Mouse (Mus musculus) lung, postnatal 0 days (tissue): ENCODE data around the gene C3. TPM values are rescaled to one million over a fixed set of nuclear protein-coding genes. Genes with fewer than 3 reads are reported as not detected.

ENCODE experiments used
- ATAC-seq: fragments of 200-750 bp; cut with Nextera tagmentation; 2 replicates; pipeline ENCODE4 v1.8.0; 2017; ENCODE audit warnings: moderate library complexity
- DNase-seq: peaks from one replicate; pipeline ENCODE4 v3.0.0-alpha.2; 2016; ENCODE audit warnings: low spot score
- H3K27ac ChIP-seq: fragments of 300-500 bp; sonication (generic); 2 replicates; pipeline ENCODE4 v1.5.1; 2014; ENCODE audit warnings: antibody characterized with exemption, mild to moderate bottlenecking, low read length, mixed read lengths
- H3K27me3 ChIP-seq: fragments of 300-500 bp; sonication (generic); replicated peaks from 2 replicates; pipeline ENCODE4 v1.6.1; 2014; ENCODE audit warnings: low read length, mixed read lengths; ENCODE audit not compliant: insufficient read depth
- H3K36me3 ChIP-seq: fragments of 300-500 bp; sonication (generic); 2 replicates; pipeline ENCODE4 v1.6.1; 2014; ENCODE audit warnings: low read length, mixed read lengths; ENCODE audit not compliant: insufficient read depth
- H3K4me1 ChIP-seq: fragments of 300-500 bp; sonication (generic); 2 replicates; pipeline ENCODE4 v1.6.1; 2014; ENCODE audit warnings: antibody characterized with exemption, low read depth, low read length, mixed read lengths; ENCODE audit not compliant: insufficient read depth
- H3K4me2 ChIP-seq: fragments of 300-500 bp; sonication (generic); replicated peaks from 2 replicates; pipeline ENCODE4 v1.6.1; 2014; ENCODE audit warnings: low read depth, mild to moderate bottlenecking, low read length, moderate library complexity, mixed read lengths
- H3K4me3 ChIP-seq: fragments of 300-500 bp; sonication (generic); 2 replicates; pipeline ENCODE4 v1.5.1; 2014; ENCODE audit warnings: low read depth, low read length
- H3K9ac ChIP-seq: fragments of 300-500 bp; sonication (generic); replicated peaks from 2 replicates; pipeline ENCODE4 v1.6.1; 2014; ENCODE audit warnings: low read depth, mild to moderate bottlenecking
- H3K9me3 ChIP-seq: fragments of 300-500 bp; sonication (generic); 2 replicates; pipeline ENCODE4 v1.6.1; 2016; ENCODE audit warnings: low read length, mixed read lengths
- CTCF ChIP-seq: IDR thresholded peaks from 2 replicates; pipeline ENCODE4 v1.5.1; 2016; ENCODE audit warnings: antibody characterized with exemption, mild to moderate bottlenecking
- EP300 ChIP-seq: IDR thresholded peaks from 2 replicates; pipeline ENCODE4 v1.6.1; 2016; ENCODE audit warnings: antibody characterized with exemption, mild to moderate bottlenecking, control low read depth
- WGBS: fragments of 180-500 bp; shearing (Covaris S2); extraction: QIAGEN DNeasy Blood & Tissue Kit; methylation state at CpG from one replicate; pipeline ENCODE4 v1.1.7; 2014; 5-methylcytosine and 5-hydroxymethylcytosine counted together
- polyA plus RNA-seq: library from polyadenylated mRNA; unstranded; fragments of >200 nt; fragmentation: Nextera tagmentation; extraction: Ambion mirVana; gene quantifications from 2 replicates; pipeline ENCODE4 v1.2.1, GENCODE M21; 2015

C3 gene
- polyA plus RNA-seq, 1 experiment from 2014 or later, result 55.0 TPM

DNA sequence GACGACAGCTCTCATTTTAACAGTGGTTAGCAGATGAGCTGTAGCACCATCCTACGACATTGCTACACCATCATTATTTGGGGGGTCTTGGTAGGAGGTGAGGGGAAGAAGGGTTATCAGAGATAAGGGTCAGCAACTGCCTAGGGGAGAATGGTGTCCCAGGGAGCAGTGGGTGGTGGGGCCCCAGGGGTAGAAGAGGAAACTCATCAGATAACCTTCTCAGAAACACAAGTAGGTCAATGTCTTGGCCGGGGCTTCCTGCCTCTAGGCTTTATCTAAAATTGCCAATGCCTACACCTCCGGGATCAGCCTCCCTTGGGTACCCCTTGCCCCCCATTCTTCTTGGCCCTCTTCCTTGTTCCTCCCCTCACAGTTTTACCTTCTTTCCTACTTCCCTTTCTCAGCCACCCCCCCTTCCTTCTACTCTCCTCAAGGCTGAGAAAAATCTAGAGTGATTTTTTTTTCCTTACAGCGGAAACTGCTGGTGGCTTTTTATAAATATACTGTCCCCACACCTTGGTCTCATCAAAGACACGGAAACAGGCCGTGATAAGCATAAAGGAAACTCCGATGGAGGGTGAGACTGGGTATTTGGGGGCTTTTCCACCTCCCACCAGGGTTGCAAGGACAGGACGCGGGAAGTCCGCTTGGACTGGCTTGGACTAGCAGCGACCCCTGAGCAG lies 39.3 kb downstream of the C3 start:
- 55% methylated on average over 12 of the region's 12 CpGs for WGBS

DNA sequence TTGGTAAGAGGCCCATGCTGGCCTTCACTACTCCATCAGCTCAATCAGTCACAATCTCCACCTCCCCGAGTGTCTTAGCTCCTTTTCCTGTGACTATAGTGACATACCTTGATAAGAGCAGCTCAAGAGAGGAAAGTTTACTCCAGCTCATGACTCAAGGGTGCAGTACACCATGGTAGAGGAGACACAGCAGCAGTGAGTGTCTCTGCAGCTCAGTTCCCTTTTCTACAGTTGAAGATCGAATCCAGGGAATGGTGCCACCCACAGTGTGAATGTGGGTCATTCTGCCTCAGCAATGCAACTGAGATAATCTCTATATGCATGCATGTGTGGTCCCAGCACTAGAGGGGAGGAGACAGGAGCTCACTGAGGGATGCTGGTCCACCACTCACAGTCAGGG lies 42.3 kb downstream of the C3 start:
- Histone ChIP-seq H3K9me3 (no peaks in the 10 kb centered on the region), H3K4me3 (no peak overlapping the region), H3K27me3 (no peaks in the 10 kb centered on the region), H3K9ac (no peak overlapping the region), H3K27ac (no peak overlapping the region), H3K4me1 (no peaks in the 10 kb centered on the region), H3K36me3 (no peaks in the 10 kb centered on the region), H3K4me2 (no peak overlapping the region)
- 45% methylated on average over 2 of the region's 2 CpGs for WGBS
- TF ChIP-seq EP300, result no peak
- no peak for TF ChIP-seq CTCF
- DNase-seq (no peak), ATAC-seq (no peak)

More for the DNA sequence above, 39.3 kb downstream of the C3 start:
- Histone ChIP-seq H3K4me3 (no peak overlapping the region), H3K36me3 (no peaks in the 10 kb centered on the region), H3K27me3 (no peaks in the 10 kb centered on the region), H3K27ac (no peak overlapping the region), H3K9ac (no peak overlapping the region), H3K4me1 (no peaks in the 10 kb centered on the region), H3K9me3 (no peaks in the 10 kb centered on the region), H3K4me2 (no peak overlapping the region)
- no peak for TF ChIP-seq EP300
- DNase-seq (no peak), ATAC-seq (no peak)

DNA sequence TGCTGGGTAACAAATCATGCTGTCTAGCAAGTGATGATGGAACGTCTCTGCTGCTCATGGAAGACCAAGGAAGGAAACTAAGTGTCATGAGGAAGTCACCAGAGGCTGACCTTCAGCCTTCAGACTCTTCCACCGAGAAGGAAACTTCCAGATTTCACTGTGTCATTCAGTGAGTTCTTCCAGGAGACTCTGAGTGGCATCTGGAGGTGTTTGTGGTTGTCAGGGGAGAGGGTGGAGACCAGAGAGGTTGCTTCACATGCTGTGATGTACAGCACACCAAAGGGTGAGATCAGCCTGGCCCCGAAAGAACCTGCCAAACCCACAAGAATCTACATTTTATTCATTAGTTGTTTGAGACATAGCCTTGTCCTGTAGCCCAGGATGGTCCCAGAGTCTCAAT lies 45.1 kb downstream of the C3 start:
- Histone ChIP-seq H3K9me3 (no peaks in the 10 kb centered on the region), H3K27me3 (no peaks in the 10 kb centered on the region), H3K36me3 (no peaks in the 10 kb centered on the region), H3K27ac (no peak overlapping the region), H3K4me3 (no peak overlapping the region), H3K9ac (no peak overlapping the region), H3K4me2 (no peak overlapping the region), H3K4me1 (no peaks in the 10 kb centered on the region)
- TF ChIP-seq CTCF, result no peak
- TF ChIP-seq EP300, result no peak
- WGBS, result 44% methylated on average over 3 of the region's 3 CpGs
- ATAC-seq (no peak), DNase-seq (no peak)

DNA sequence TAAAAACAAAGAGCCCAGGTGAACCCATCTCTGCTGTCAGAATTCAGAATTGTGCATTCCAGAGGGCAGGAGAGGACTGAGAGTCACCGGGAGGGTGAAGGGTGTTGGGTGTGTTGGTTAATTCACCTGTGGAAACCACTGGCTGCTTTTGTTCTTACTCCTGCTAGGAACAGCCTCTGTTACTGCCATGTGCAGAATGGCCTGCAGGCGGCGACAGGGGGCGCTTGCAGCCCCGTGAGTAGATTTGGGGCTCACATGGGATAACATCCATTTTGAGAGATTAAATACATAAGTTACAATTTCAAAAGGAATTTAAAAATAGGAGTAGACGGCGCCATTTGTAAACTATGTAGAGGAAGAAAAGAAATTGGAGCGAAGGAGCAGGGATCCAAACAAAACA lies 47.6 kb downstream of the C3 start:
- no peak overlapping the region for H3K27ac ChIP-seq
- H3K27me3 ChIP-seq, result no peaks in the 10 kb centered on the region
- H3K9ac ChIP-seq, result no peak overlapping the region
- H3K4me1 ChIP-seq, result no peaks in the 10 kb centered on the region
- 30% methylated on average over 8 of the region's 8 CpGs for WGBS
- peak; percentile 54 for TF ChIP-seq CTCF
- TF ChIP-seq EP300, result no peak
- no peak overlapping the region for H3K4me3 ChIP-seq
- ATAC-seq, result no peak
- no peaks in the 10 kb centered on the region for H3K36me3 ChIP-seq
- no peaks in the 10 kb centered on the region for H3K9me3 ChIP-seq
- no peak overlapping the region for H3K4me2 ChIP-seq
- no peak for DNase-seq

DNA sequence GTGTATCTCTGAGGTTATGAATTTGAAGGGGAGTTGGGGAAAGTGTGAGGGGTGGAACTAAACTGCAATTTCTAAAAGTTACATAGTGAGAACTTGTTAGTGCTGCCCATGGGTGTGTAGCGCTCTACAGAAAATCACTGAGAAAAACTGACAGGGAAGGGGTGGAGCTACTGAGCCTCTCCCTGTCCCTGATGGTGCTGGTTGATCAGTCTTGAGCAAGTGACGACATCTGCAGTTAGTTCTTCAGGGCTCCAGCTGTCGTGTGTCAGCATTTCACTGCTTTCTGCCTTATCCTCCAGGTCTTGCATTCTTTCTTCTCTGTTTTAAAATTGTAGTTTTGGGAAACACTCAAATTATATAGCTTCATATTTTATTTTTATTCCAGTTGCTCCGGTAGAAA lies 54.6 kb downstream of the C3 start:
- Histone ChIP-seq H3K4me1 (no peaks in the 10 kb centered on the region), H3K9me3 (no peaks in the 10 kb centered on the region), H3K9ac (no peak overlapping the region), H3K27me3 (no peaks in the 10 kb centered on the region), H3K4me3 (no peak overlapping the region), H3K27ac (no peak overlapping the region), H3K4me2 (no peak overlapping the region), H3K36me3 (no peaks in the 10 kb centered on the region)
- no peak for TF ChIP-seq EP300
- no peak for TF ChIP-seq CTCF
- 51% methylated on average over 4 of the region's 4 CpGs for WGBS
- ATAC-seq (peak; percentile 28; the same call in 1 of the 2 replicates), DNase-seq (peak; percentile 44)

DNA sequence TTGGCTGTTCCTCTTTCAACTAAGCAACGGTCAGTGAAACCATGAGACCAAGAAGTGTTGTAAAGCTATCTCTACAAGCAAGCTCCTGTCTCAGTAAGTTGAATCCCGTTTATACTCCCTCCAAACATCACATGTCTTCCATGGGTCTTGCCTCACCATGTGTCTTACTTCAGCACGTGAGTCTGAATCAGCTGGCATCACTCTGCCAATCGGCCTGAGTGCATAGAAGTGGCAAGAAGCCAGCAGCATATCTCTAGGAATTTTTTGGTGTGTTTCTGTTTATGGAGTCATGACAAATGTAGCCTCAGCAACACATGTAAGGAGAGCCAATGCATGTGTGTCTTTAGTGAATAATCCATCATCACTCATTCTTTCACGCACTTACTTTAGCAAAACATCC lies 55.6 kb downstream of the C3 start:
- Histone ChIP-seq H3K36me3 (no peaks in the 10 kb centered on the region), H3K9ac (no peak overlapping the region), H3K4me3 (no peak overlapping the region), H3K4me1 (no peaks in the 10 kb centered on the region), H3K4me2 (no peak overlapping the region), H3K27me3 (no peaks in the 10 kb centered on the region), H3K9me3 (no peaks in the 10 kb centered on the region), H3K27ac (no peak overlapping the region)
- TF ChIP-seq CTCF (no peak), EP300 (no peak)
- ATAC-seq (peak; percentile 52), DNase-seq (peak; percentile 67)
- 46% methylated on average over 5 of the region's 5 CpGs for WGBS
